Mouse (Mus musculus) liver, postnatal 0 days (tissue): Measurements from ENCODE around the gene Leo1.

Experiments
- CTCF ChIP-seq: sonication (generic); IDR thresholded peaks from 2 replicates; pipeline ENCODE4 v1.5.1; 2016; ENCODE audit warnings: antibody characterized with exemption, low read depth
- EP300 ChIP-seq: IDR thresholded peaks from 2 replicates; pipeline ENCODE4 v1.6.1; 2016; ENCODE audit warnings: antibody characterized with exemption, low read depth, mild to moderate bottlenecking

- TF ChIP-seq EP300 (no peak), CTCF (0 out of 2 replicates have a peak, but pooled peaks have one; percentile 15)
Measured at GRCm38 (mm10) chr9:75425796-75426391, 15.4 kb upstream of the Leo1 start.
